Mouse (Mus musculus) liver, embryonic 14 days (tissue): ENCODE data around the gene Scrn1. TPM values are rescaled to one million over a fixed set of nuclear protein-coding genes. Genes with fewer than 3 reads are reported as not detected.

Experiments used
- polyA plus RNA-seq: library from polyadenylated mRNA; depleted of rRNA; stranded (reverse); fragments of >200 nt; gene quantifications from 2 replicates; pipeline ENCODE4 v1.2.3, GENCODE M21; 2012; rRNA removed

Gene Scrn1
- 0.03 and 0.10 TPM in 2 replicates for polyA plus RNA-seq

DNA sequence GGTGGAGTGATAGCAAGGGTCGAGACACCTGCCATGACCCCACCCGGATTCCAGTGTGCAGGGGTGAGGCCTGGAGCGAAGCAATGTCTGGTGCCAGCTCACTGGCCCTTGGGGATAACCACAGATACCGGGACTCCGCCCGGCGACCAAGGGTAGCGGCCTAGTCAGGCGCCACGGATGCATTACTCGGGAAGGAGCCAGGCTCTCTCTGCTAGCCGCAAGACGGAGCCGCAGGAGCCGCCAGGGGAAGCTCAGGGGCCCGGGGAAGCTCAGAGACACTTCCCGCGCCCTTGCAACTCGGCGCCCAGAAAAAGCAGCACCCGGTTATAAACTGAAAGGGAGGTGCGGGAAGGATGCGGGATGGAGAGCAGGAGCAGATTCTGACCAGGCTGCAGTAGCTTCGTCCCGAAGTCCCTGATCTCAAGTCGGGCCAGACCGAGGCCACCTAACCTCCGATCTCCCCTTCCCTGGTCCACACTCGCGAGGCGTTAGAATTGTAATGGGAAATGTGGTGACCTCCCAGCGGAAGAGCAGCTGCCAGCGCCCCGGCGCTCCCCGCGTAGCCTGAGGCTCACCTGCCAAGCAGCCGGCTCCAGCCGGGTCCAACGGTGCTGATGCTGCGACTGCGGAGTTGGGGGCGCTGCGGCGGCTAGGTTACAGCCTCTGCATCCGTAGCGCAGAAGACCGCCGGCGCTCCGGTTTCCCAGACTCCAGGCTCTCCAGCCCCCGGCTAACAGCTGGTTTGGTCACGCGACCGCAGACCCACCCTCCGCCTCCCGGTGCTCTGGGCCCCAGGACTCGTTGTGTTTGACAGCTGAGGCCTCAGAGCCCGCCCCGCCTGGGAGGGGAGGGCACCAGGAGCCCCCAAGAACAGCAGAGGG lies at the start of gene Scrn1:
TSS of gene Scrn1 (minus strand) at position 825 of the 881 bp plus-strand sequence.

GRCm38 (mm10) chr6:54597208-54597607 lies 30.9 kb upstream of the Scrn1 start, which contains the start of gene Fkbp14:
Gene Fkbp14, minus strand, starts transcription at chr6:54597308.

GRCm38 (mm10) chr6:54594469-54595329 lies 28.4 kb upstream of the Scrn1 start, which contains the start of gene Plekha8:
Gene Plekha8, plus strand, starts transcription at chr6:54595111.

Other genes with a start within 250 kb of the Scrn1 start
- gene Prr15, start 240.7 kb downstream of the Scrn1 start, polyA plus RNA-seq = 0.35 and 0.38 TPM in 2 replicates
- gene Wipf3, start 136.9 kb downstream of the Scrn1 start, polyA plus RNA-seq = 0.18 and 0.25 TPM in 2 replicates
- 1.8 and 2.1 TPM in 2 replicates for gene Plekha8, start 28.6 kb upstream of the Scrn1 start, polyA plus RNA-seq
- 3.8 and 4.5 TPM in 2 replicates for gene Fkbp14, start 30.8 kb upstream of the Scrn1 start, polyA plus RNA-seq
- 0.39 and 0.40 TPM in 2 replicates for gene Mturn, start 115.1 kb upstream of the Scrn1 start, polyA plus RNA-seq